Mouse (Mus musculus) E14TG2a.4 (cell line): ENCODE measurements around the gene Brd4.

Source experiments
- H3K27me3 ChIP-seq: 2 replicates; pipeline ENCODE4 v1.6.1; 2014; ENCODE audit warnings: low read length, control low read depth; ENCODE audit not compliant: insufficient read depth
- H3K36me3 ChIP-seq: 2 replicates; pipeline ENCODE4 v1.6.1; 2014; ENCODE audit warnings: low read length, control low read depth; ENCODE audit not compliant: insufficient read depth
- H3K4me1 ChIP-seq: replicated peaks from 2 replicates; pipeline ENCODE4 v1.6.1; 2014; ENCODE audit warnings: low read depth, low read length, control low read depth
- H3K4me3 ChIP-seq: replicated peaks from 2 replicates; pipeline ENCODE4 v1.5.1; 2014; ENCODE audit warnings: mild to moderate bottlenecking, low read length
- H3K9me3 ChIP-seq: 2 replicates; pipeline ENCODE4 v1.6.1; 2014; ENCODE audit warnings: low read length, control low read depth
- CTCF ChIP-seq: conservative IDR thresholded peaks from 2 replicates; pipeline ENCODE4 v1.5.1; 2014; ENCODE audit warnings: low read length
- NANOG ChIP-seq: IDR thresholded peaks from 2 replicates; pipeline ENCODE4 v1.6.1; 2014; ENCODE audit warnings: borderline replicate concordance, low read length, mixed read lengths
- POU5F1 ChIP-seq: IDR thresholded peaks from 2 replicates; pipeline ENCODE4 v1.6.1; 2014; ENCODE audit warnings: low read length, borderline replicate concordance

The Brd4 gene

DNA sequence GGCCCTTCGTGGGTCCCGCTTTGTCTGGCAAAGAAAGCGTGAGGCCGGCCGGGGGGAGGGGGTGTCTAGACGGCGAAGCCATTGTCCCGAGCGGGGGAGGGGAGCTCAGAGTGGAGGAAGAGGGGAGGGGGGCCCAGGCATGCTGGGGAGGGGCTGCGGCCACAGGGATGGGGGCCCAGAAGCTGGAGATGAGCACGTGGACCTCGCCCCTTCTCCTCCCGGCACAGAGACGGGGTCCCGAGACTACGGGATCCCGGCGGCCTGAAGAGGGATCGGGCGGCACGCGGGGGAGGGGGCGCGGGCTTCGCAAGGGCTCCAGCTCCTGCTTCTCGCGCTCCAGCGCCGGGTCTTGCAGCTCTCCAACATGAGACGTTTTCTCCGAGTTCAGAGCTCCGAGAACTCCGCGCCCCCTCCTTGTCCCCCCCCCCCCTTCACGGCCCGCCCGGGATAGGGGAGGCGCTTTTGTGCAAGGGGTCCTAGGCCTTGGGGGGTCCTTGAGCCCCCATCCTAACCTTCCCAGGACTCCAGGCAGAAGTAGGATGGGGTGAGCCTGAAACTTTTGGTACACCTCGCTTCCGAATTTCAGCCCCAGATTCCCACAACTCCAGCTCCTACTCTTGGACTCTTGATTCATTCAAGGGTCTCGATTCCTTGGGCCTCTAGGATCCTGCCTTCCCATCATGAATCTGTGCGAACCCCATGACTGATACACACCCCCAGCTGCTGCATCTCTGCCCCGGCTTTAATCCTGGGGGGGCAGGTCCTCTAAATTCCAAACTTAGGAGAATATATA, 118.5 kb downstream of the Brd4 start:
- peaks cover 56% of the 10 kb centered on the region for H3K4me1 ChIP-seq
- peaks cover 52% of the 10 kb centered on the region for H3K27me3 ChIP-seq
- no peaks in the 10 kb centered on the region for H3K9me3 ChIP-seq
- peaks cover 6% of the 10 kb centered on the region; the same call in 1 of the 2 replicates for H3K36me3 ChIP-seq
- TF ChIP-seq CTCF = no peak
- TF ChIP-seq POU5F1 = no peak
- TF ChIP-seq NANOG = no peak
- H3K4me3 ChIP-seq = peak overlapping the region; percentile 87

GRCm38 (mm10) chr17:32165266-32165802, 119.2 kb downstream of the Brd4 start:
- no peaks in the 10 kb centered on the region for H3K9me3 ChIP-seq
- H3K36me3 ChIP-seq = peaks cover 11% of the 10 kb centered on the region
- TF ChIP-seq POU5F1 (no peak), CTCF (no peak)
- peaks cover 63% of the 10 kb centered on the region for H3K4me1 ChIP-seq
- peaks cover 57% of the 10 kb centered on the region for H3K27me3 ChIP-seq
- H3K4me3 ChIP-seq = peak overlapping the region; percentile 87

GRCm38 (mm10) chr17:32164780-32165179, 119.7 kb downstream of the Brd4 start:
- H3K4me3 ChIP-seq = peak overlapping the region; percentile 87; the same call in 1 of the 2 replicates
- TF ChIP-seq CTCF (no peak), POU5F1 (no peak), NANOG (no peak)
- no peaks in the 10 kb centered on the region for H3K9me3 ChIP-seq
- peaks cover 57% of the 10 kb centered on the region for H3K27me3 ChIP-seq
- peaks cover 61% of the 10 kb centered on the region for H3K4me1 ChIP-seq
- H3K36me3 ChIP-seq = peaks cover 11% of the 10 kb centered on the region

DNA sequence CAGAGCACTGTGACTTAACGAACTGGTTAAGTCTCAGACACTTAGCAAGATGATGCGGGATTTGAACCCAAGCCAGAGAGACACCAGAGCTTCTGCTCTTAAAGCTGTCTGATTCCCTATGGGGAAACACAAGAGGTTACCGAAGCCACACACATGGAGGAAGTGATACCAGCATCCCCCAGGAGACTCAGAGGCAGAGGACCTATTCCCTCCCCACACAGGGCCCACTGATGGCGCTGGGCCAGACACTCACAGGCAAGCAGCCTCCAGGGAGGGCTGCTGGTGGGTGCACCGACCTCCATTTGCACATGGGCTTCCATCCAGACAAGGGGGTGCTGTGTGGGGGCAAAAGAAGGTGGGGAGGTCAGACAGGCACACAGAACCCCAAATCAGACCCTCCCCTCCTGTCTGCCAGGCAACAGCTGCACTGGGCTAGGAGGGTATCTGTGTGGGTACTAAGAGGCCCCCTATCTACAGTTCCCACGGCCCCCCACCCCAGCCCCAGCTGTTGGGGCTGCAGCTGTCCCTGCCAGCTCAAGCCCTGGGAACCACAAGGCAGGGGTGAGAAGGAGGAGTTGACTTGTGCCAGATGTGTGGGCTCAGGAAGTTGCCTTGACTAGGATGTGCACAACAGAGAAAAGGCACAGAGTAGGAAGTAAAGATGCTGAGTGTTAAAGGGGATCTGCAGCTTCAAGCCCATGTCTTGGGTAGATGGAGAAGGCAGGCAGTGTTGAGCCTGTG, 120.4 kb downstream of the Brd4 start:
- H3K36me3 ChIP-seq = peaks cover 11% of the 10 kb centered on the region
- H3K4me1 ChIP-seq = peaks cover 60% of the 10 kb centered on the region
- TF ChIP-seq NANOG (no peak), POU5F1 (no peak), CTCF (no peak)
- H3K9me3 ChIP-seq = no peaks in the 10 kb centered on the region
- H3K4me3 ChIP-seq = no peak overlapping the region
- peaks cover 52% of the 10 kb centered on the region for H3K27me3 ChIP-seq

DNA sequence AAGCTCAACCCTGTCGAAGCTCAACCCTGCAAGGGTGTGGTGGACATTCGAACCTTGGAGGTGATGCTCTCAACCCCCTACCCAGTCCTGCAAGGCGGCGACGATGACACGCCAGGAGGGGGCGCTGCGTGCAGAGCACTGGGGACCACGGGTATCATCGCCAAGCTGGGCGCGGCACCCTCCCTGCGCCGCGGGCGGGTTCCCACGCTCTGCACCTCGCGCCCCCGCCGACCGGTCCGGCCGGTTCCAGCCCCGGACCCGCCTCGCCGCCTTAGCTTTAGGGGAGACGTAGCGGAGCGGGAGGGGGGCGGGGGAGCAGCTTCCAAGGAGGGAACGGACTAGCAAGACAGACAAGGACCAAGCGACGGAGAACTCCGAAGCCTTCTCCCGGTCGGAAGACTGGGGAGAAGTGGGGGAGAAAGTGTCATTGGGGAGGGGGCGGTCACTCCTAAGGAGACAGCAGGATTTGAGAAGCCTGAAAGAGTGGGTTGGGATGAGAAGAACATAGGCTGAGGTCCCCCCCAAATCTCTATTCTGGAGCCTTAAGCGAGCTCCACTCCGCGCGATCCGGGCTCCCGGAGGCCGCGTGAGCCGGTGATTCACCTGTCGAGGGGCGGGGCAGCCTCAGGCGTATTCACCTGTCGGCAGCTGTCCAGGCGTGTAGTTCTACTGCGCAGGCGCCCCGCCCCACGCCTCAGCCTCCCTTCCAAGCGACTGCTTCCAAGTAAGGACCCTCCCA, 122.2 kb downstream of the Brd4 start:
- no peaks in the 10 kb centered on the region for H3K9me3 ChIP-seq
- peaks cover 46% of the 10 kb centered on the region for H3K27me3 ChIP-seq
- peak overlapping the region; percentile 80 for H3K4me3 ChIP-seq
- peaks cover 60% of the 10 kb centered on the region for H3K4me1 ChIP-seq
- peaks cover 26% of the 10 kb centered on the region for H3K36me3 ChIP-seq
- TF ChIP-seq NANOG (no peak), CTCF (peak; percentile 35; the same call in 1 of the 2 replicates)

DNA sequence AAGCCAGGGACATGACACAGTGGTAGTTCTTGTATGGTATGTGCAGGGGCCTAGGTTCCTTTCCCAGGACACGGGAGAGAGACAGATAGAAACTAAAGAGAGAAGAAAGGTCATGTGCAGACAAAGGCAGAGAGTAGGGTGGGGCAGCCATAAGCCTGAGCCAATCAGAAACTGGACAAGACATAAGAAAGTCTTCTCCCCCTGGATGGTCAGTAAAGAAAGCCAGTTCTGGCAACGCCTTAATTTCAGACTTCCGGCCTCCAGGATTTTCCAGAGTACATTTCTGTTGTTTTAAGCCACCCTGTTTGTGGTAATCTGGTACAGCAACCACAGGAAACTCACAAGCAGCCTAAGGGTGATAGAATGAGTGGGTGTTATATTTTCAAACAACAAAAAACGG, 123.6 kb downstream of the Brd4 start:
- Histone ChIP-seq H3K4me3 (no peak overlapping the region), H3K36me3 (peaks cover 32% of the 10 kb centered on the region), H3K9me3 (no peaks in the 10 kb centered on the region), H3K4me1 (peaks cover 56% of the 10 kb centered on the region), H3K27me3 (peaks cover 46% of the 10 kb centered on the region)
- TF ChIP-seq NANOG (no peak), POU5F1 (no peak), CTCF (no peak)

DNA sequence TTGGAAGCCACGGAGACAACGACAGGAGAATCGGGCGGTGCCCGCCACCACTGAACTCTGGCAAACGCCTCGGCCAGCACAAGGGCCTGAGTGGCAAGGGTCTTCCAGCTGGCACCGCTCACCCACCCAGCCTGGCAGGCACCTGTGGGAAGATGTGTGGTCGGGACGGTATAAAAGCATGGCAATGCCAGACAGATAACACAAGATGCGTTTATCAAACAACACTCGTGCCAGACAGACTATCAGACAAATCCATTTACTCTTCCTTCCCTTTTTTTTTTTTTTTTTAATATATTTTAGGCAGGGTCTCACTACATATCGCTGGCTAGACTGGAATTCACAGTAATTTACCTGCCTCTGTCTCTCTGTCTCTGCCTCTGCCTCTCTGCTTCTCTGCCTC, 125.7 kb downstream of the Brd4 start:
- Histone ChIP-seq H3K9me3 (no peaks in the 10 kb centered on the region), H3K36me3 (peaks cover 48% of the 10 kb centered on the region), H3K4me3 (0 out of 2 replicates have a peak overlapping the region, but pooled peaks have one; percentile 17), H3K27me3 (peaks cover 35% of the 10 kb centered on the region), H3K4me1 (peaks cover 37% of the 10 kb centered on the region)
- TF ChIP-seq CTCF (no peak), POU5F1 (no peak), NANOG (no peak)

DNA sequence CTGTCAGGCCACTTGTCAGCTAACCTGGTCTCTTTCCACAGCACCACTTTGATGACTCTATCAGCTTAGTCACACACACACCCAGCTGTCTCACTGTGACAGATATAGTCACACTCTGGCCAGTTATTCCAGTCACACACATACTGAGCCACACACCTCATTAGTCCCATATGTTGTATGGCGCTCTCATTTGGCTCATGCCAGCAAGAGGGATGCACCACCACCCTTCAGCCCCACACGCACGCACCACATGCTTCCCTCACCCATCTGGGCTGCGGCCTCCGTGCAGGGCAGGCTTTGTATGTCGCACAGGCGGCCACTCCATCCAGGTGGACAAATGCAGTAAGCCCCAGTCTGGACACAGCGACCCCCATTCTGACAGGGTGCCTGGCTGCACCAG, 137.8 kb downstream of the Brd4 start:
- Histone ChIP-seq H3K9me3 (peaks cover 15% of the 10 kb centered on the region), H3K36me3 (peaks cover 84% of the 10 kb centered on the region), H3K27me3 (peaks cover 7% of the 10 kb centered on the region; the same call in 1 of the 2 replicates), H3K4me1 (peaks cover 3% of the 10 kb centered on the region; the same call in 1 of the 2 replicates), H3K4me3 (no peak overlapping the region)
- no peak for TF ChIP-seq POU5F1
- TF ChIP-seq NANOG = no peak
- TF ChIP-seq CTCF = no peak
